Mouse (Mus musculus): ENCODE results near the gene Gng12. TPM values are rescaled to one million over a fixed set of nuclear protein-coding genes. Genes with fewer than 3 reads are reported as not detected.

Gng12 gene
- total and polyA plus RNA-seq, 2 experiments from 2014 or later, result 43.3 to 60.1 TPM

GRCm38 (mm10) chr6:66985500-66985899, 89.3 kb downstream of the Gng12 start:
- H3K27ac ChIP-seq (ENCODE audit: low read depth, low read length), result no peak overlapping the region
- 76% methylated on average over 7 of the region's 7 CpGs for WGBS
- no peaks in the 10 kb centered on the region for H3K27me3 ChIP-seq (ENCODE audit: insufficient read depth, low read length)
- H3K36me3 ChIP-seq (ENCODE audit: insufficient read depth, low read length), result no peaks in the 10 kb centered on the region
- H3K4me2 ChIP-seq (ENCODE audit: low read depth, low read length, poor library complexity, severe bottlenecking), result no peak overlapping the region
- TF ChIP-seq CTCF (IDR thresholded peaks at IDR 0.05), result no peak
- no peak for ATAC-seq (ENCODE audit: low FRiP score)
- no peak for DNase-seq (ENCODE audit: low spot score)
- no peak overlapping the region for H3K9ac ChIP-seq (replicated peaks; ENCODE audit: low read length, poor library complexity, severe bottlenecking)
- no peaks in the 10 kb centered on the region for H3K4me1 ChIP-seq (ENCODE audit: insufficient read depth, low read length)
- H3K4me3 ChIP-seq (ENCODE audit: low read depth, low read length), result no peak overlapping the region
- no peaks in the 10 kb centered on the region for H3K9me3 ChIP-seq (ENCODE audit: low read length)

- WGBS, result 75% methylated on average over 12 of the region's 12 CpGs
Observed at GRCm38 (mm10) chr6:66986063-66986462, 89.9 kb downstream of the Gng12 start.

GRCm38 (mm10) chr6:66987643-66988042, 91.4 kb downstream of the Gng12 start:
- no peaks in the 10 kb centered on the region for H3K4me1 ChIP-seq (ENCODE audit: insufficient read depth, low read length)
- H3K27me3 ChIP-seq (ENCODE audit: insufficient read depth, low read length), result no peaks in the 10 kb centered on the region
- H3K36me3 ChIP-seq (ENCODE audit: insufficient read depth, low read length), result no peaks in the 10 kb centered on the region
- WGBS, result 83% methylated on average over 3 of the region's 3 CpGs
- no peak overlapping the region for H3K9ac ChIP-seq (replicated peaks; ENCODE audit: low read length, poor library complexity, severe bottlenecking)
- H3K27ac ChIP-seq (ENCODE audit: low read depth, low read length), result no peak overlapping the region
- H3K4me3 ChIP-seq (ENCODE audit: low read depth, low read length), result no peak overlapping the region
- H3K9me3 ChIP-seq (ENCODE audit: low read length), result no peaks in the 10 kb centered on the region
- no peak for ATAC-seq (ENCODE audit: low FRiP score)
- no peak for TF ChIP-seq CTCF (IDR thresholded peaks at IDR 0.05)
- DNase-seq (ENCODE audit: low spot score), result no peak
- H3K4me2 ChIP-seq (ENCODE audit: low read depth, low read length, poor library complexity, severe bottlenecking), result no peak overlapping the region

More at GRCm38 (mm10) chr6:66986063-66986462, 89.9 kb downstream of the Gng12 start:
- TF ChIP-seq CTCF (IDR thresholded peaks at IDR 0.05), result no peak
- Histone ChIP-seq H3K9ac (replicated peaks; ENCODE audit: low read length, poor library complexity, severe bottlenecking) (no peak overlapping the region), H3K27me3 (ENCODE audit: insufficient read depth, low read length) (no peaks in the 10 kb centered on the region), H3K27ac (ENCODE audit: low read depth, low read length) (no peak overlapping the region), H3K4me2 (ENCODE audit: low read depth, low read length, poor library complexity, severe bottlenecking) (no peak overlapping the region), H3K9me3 (ENCODE audit: low read length) (no peaks in the 10 kb centered on the region), H3K36me3 (ENCODE audit: insufficient read depth, low read length) (no peaks in the 10 kb centered on the region), H3K4me1 (ENCODE audit: insufficient read depth, low read length) (no peaks in the 10 kb centered on the region), H3K4me3 (ENCODE audit: low read depth, low read length) (no peak overlapping the region)
- no peak for DNase-seq (ENCODE audit: low spot score)
- ATAC-seq (ENCODE audit: low FRiP score), result no peak

- WGBS, result 87% methylated on average over 9 of the region's 9 CpGs
- Histone ChIP-seq H3K9ac (replicated peaks; ENCODE audit: low read length, poor library complexity, severe bottlenecking) (no peak overlapping the region), H3K27ac (ENCODE audit: low read depth, low read length) (no peak overlapping the region), H3K27me3 (ENCODE audit: insufficient read depth, low read length) (no peaks in the 10 kb centered on the region), H3K4me2 (ENCODE audit: low read depth, low read length, poor library complexity, severe bottlenecking) (no peak overlapping the region), H3K4me1 (ENCODE audit: insufficient read depth, low read length) (no peaks in the 10 kb centered on the region), H3K36me3 (ENCODE audit: insufficient read depth, low read length) (no peaks in the 10 kb centered on the region), H3K4me3 (ENCODE audit: low read depth, low read length) (no peak overlapping the region), H3K9me3 (ENCODE audit: low read length) (no peaks in the 10 kb centered on the region)
- ATAC-seq (ENCODE audit: low FRiP score), result no peak
- peak; percentile 25 for DNase-seq (ENCODE audit: low spot score)
- no peak for TF ChIP-seq CTCF (IDR thresholded peaks at IDR 0.05)
Observed at GRCm38 (mm10) chr6:66988363-66988762, 92.2 kb downstream of the Gng12 start.

DNA sequence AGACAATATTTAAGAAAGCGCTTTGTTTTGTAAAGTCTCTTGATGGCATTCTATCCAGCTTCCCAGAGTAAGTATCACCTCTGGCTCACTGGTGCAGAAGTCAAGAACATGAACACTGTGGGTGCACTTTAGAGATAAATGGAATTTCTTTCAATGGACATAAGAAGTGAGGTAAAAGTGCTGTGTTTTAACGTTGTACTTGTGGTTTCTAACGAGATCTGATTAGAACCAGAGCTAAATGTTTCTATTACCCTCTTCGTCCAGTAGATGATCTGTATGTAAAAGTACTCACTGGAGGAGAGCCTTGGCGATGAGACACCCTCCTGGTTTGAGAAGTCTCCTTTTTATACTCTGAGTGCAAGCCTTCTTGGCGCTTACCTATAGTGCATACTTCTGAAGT, 92.8 kb downstream of the Gng12 start:
- H3K4me2 ChIP-seq (ENCODE audit: low read depth, low read length, poor library complexity, severe bottlenecking), result no peak overlapping the region
- ATAC-seq (ENCODE audit: low FRiP score), result no peak
- no peaks in the 10 kb centered on the region for H3K27me3 ChIP-seq (ENCODE audit: insufficient read depth, low read length)
- H3K9me3 ChIP-seq (ENCODE audit: low read length), result no peaks in the 10 kb centered on the region
- H3K4me1 ChIP-seq (ENCODE audit: insufficient read depth, low read length), result no peaks in the 10 kb centered on the region
- H3K36me3 ChIP-seq (ENCODE audit: insufficient read depth, low read length), result no peaks in the 10 kb centered on the region
- H3K9ac ChIP-seq (replicated peaks; ENCODE audit: low read length, poor library complexity, severe bottlenecking), result no peak overlapping the region
- no peak overlapping the region for H3K4me3 ChIP-seq (ENCODE audit: low read depth, low read length)
- no peak for DNase-seq (ENCODE audit: low spot score)
- 94% methylated on average over 6 of the region's 6 CpGs for WGBS
- TF ChIP-seq CTCF (IDR thresholded peaks at IDR 0.05), result no peak
- H3K27ac ChIP-seq (ENCODE audit: low read depth, low read length), result no peak overlapping the region

- Histone ChIP-seq H3K9ac (replicated peaks; ENCODE audit: low read length, poor library complexity, severe bottlenecking) (no peak overlapping the region), H3K9me3 (ENCODE audit: low read length) (no peaks in the 10 kb centered on the region), H3K4me1 (ENCODE audit: insufficient read depth, low read length) (no peaks in the 10 kb centered on the region), H3K36me3 (ENCODE audit: insufficient read depth, low read length) (no peaks in the 10 kb centered on the region), H3K27me3 (ENCODE audit: insufficient read depth, low read length) (no peaks in the 10 kb centered on the region), H3K4me3 (ENCODE audit: low read depth, low read length) (no peak overlapping the region), H3K4me2 (ENCODE audit: low read depth, low read length, poor library complexity, severe bottlenecking) (no peak overlapping the region), H3K27ac (ENCODE audit: low read depth, low read length) (no peak overlapping the region)
- ATAC-seq (ENCODE audit: low FRiP score) (no peak), DNase-seq (ENCODE audit: low spot score) (no peak)
- WGBS, result 90% methylated on average over 3 of the region's 3 CpGs
- no peak for TF ChIP-seq CTCF (IDR thresholded peaks at IDR 0.05)
Observed at GRCm38 (mm10) chr6:66989518-66989917, 93.3 kb downstream of the Gng12 start.
